Mouse (Mus musculus) megakaryocyte progenitor cell, adult 5-6 weeks (primary cell): ENCODE data around the gene Rps27l. TPM values are rescaled to one million over a fixed set of nuclear protein-coding genes. Genes with fewer than 3 reads are reported as not detected.
A peak's percentile ranks its signal among the peaks of the same experiment; 100 is the strongest.

Experiments
- ATAC-seq: replicated peaks from 2 replicates; pipeline ENCODE4 v1.8.0; 2016; ENCODE audit warnings: mild to moderate bottlenecking, moderate TSS enrichment, inconsistent platforms; ENCODE audit not compliant: poor library complexity
- total RNA-seq, 2 experiments: library from RNA; stranded (forward) in 1 of 2; stranded (reverse) in 1 of 2; fragments of 157-497, 149-512 nt in 1 of 2; fragments of 200-1000 nt in 1 of 2; gene quantifications; 2 replicates each; pipeline versions ENCODE4 v1.2.3 to v1.2.4; 2015 to 2017

The Rps27l gene
- total RNA-seq, 2 experiments from 2014 or later: 174 to 550 TPM

DNA sequence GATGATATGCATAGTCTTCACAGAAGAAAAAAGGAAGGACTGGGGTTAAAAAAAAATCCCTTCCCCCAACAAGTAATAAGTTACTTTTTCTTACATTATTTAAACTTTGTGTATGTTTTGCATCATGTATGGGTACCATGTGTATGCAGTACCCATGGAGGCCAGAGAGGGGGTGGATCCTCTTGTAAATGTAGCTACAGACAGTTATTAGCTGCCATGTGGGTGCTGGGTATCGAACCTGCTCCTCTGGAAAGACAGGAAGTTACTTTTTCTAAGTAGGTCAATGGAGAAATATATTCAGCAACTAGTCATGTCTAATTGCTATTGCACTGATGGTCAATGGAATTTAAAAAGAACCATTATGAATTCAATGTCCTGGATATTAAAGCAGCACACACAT is 32.6 kb downstream of the Rps27l start:
- no peak for ATAC-seq

DNA sequence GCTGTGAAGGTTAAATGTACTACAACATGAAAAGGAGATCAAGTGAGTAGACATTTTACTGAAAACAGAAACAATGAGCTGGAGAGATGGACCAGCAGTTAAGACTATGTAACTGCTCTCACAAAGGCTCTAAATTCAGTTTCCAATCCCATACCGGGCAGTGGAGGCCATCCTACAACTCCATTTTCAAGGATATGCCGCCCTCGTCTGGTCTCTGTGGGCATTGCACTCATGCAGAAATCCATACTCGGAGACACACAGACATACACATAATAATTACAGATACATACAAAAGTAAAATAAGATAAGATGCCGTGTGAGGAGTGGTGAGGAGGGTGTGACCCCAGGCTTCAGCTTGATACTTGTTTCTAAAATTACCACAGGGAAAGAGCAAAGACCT is 34.6 kb downstream of the Rps27l start:
- ATAC-seq: peak; percentile 81

DNA sequence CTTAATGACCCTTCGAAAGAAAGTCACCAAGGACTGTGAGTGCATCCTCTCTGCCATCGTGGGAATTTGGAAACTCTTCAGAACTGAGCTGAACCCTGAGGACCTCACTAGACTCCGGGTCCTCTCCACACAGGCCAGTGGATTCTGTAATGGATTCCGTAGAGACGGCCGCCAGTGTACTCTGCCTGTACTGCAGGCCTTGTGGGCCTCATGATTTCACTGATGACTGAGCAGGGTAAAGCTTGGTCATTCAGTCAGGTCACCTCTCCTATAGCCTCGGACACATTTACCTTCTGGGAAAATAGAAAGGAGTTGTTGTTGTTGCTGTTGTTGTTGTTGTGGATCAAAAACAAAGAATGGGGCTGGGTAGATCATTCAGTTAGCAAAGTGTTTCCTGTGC is 36.2 kb downstream of the Rps27l start:
- no peak for ATAC-seq

GRCm38 (mm10) chr9:66985377-66985776 is 39.5 kb downstream of the Rps27l start:
- peak; percentile 55 for ATAC-seq

GRCm38 (mm10) chr9:66988198-66988887 is 42.5 kb downstream of the Rps27l start:
- peak; percentile 48; the same call in 1 of the 2 replicates for ATAC-seq

DNA sequence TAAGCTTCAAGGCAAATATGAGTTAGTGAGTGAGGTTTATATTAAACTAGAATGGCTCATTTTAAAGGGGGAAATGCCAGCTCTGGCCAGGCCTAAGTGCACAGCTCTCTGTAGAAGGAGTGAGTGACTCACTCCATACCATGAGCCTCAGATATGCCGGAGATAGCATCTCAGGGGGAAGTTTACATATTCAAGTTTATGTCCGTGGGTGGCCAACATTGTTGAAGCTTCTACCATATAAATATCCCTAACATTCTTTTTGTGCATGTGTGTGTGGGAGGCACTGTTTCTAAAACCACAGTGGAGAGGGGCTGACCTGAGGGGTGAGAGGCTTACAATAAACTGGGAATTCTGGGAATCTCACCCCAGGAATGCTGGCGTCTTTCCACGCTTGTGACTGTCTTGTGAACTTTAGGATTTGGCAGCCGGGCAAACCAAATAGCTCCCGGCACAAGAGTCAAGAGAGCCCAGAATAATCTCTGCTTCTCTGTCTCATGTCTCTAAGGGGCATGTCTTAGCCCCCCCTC is 43.1 kb downstream of the Rps27l start:
- no peak for ATAC-seq

DNA sequence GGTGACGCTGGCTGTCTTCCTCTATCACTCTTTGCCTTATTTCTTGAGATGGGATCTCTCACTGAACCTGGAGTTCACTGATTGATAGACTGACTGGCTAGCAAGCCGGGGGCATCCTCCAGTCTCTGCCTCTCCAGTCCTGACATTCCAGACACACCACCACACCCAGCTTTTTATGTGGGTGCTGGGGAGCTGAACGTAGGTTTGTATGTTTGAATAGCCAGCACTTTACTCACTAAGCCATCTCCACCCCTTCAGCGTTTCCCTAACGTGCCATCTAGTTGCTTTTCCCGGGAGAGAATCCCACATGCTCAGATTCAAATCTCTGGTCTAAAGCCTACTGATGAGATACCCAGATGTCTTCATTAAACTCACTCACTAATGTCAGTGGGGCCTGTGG is 43.7 kb downstream of the Rps27l start:
- no peak for ATAC-seq

- ATAC-seq: no peak
Observed at GRCm38 (mm10) chr9:66990046-66990445, 44.2 kb downstream of the Rps27l start.

- ATAC-seq: 0 out of 2 replicates have a peak, but pooled peaks have one; percentile 29
Observed at GRCm38 (mm10) chr9:66991021-66991749, 45.3 kb downstream of the Rps27l start.

DNA sequence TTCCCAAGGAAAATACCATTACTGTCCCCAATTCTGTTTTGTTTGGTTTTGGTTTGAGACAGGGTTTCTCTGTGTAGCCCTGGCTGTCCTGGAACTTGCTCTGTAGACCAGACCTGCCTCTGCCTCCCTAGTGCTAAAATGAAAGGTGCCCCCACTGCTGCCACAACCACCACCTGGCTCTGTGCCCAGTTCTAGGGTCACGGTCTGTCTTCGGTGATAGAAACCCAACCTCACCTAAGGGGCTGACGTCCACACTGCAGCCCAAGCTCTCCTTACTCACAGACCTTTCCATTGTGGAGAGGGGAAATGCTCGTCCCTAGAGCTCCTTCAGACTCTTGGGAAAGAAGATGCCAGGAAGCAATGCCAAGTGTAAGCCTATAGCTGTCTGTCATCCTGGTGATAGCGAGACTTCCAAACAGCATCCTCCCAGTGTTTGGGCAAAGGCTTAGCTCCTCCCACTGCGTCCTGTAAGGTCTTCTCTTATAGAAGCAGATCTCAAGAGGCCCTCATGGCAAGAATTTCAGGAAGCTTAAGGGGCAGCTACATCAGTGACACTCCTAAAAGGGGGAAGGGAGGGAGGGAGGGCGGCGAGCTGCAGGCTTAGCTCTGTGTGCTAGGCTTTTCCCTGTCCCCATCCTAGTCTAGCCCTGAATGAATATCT is 46.0 kb downstream of the Rps27l start:
- ATAC-seq: peak; percentile 23; the same call in 1 of the 2 replicates

Other genes with a start within 250 kb of the Rps27l start
- gene Car12, start 232.4 kb upstream of the Rps27l start, total RNA-seq (2015): 2.3 and 2.7 TPM in 2 replicates
- gene Car12, start 232.4 kb upstream of the Rps27l start, total RNA-seq (2017): 1.2 and 2.4 TPM in 2 replicates
- gene Aph1b, start 150.6 kb upstream of the Rps27l start, total RNA-seq (2015): 1.3 TPM in 2 replicates
- gene Aph1b, start 150.6 kb upstream of the Rps27l start, total RNA-seq (2017): 0.30 and 1.2 TPM in 2 replicates
- not detected in 2 replicates for gene Gm10647, start 149.0 kb upstream of the Rps27l start, total RNA-seq (2015)
- gene Gm10647, start 149.0 kb upstream of the Rps27l start, total RNA-seq (2017): 0.10 TPM in 1 of 2 replicates, not detected in the other
- gene Aph1c, start 111.4 kb upstream of the Rps27l start, total RNA-seq (2015): 4.1 and 7.4 TPM in 2 replicates
- 0.96 and 3.0 TPM in 2 replicates for gene Aph1c, start 111.4 kb upstream of the Rps27l start, total RNA-seq (2017)
- 45.6 and 48.8 TPM in 2 replicates for gene Rab8b, start 26.4 kb upstream of the Rps27l start, total RNA-seq (2015)
- 78.3 and 81.2 TPM in 2 replicates for gene Rab8b, start 26.4 kb upstream of the Rps27l start, total RNA-seq (2017)
- gene Lactb, start 29.4 kb downstream of the Rps27l start, total RNA-seq (2015): 38.4 and 42.3 TPM in 2 replicates
- 26.8 and 36.1 TPM in 2 replicates for gene Lactb, start 29.4 kb downstream of the Rps27l start, total RNA-seq (2017)
- 33.1 and 43.8 TPM in 2 replicates for gene Tpm1, start 103.3 kb downstream of the Rps27l start, total RNA-seq (2015)
- gene Tpm1, start 103.3 kb downstream of the Rps27l start, total RNA-seq (2017): 47.0 and 50.4 TPM in 2 replicates